Mouse (Mus musculus): ENCODE data around the gene Srbd1. TPM values are rescaled to one million over a fixed set of nuclear protein-coding genes. Genes with fewer than 3 reads are reported as not detected.
A peak's percentile ranks its signal among the peaks of the same experiment; 100 is the strongest.

The Srbd1 gene
- polyA plus RNA-seq, 1 experiment from 2014 or later, result 20.3 TPM

DNA sequence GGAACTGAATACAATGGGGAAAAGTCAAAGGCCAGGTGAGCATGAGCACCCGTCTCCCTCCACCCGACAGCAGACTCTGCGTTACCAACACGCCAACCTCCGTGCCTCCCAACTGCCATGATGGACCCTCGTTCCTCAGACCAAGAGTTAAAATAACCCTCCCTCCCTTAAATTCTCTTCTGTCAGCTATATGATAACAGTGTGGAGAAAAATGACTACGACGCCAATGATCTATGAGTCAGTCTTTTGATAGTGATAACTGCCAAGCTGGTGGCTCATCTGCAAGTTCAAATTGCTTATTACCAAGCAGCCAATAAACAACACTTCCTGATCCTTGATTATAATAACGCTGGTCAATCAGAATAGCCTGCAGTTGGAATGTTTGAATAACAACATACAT is 57.1 kb downstream of the Srbd1 start:
- in situ Hi-C loops (cut with MboI; ENCODE audit: low pct_unique_long_range_greater_than_20kb), result no loop called here
- DNase-seq (ENCODE audit: low read depth, low spot score) (no peak), ATAC-seq (no peak)
- no peak for TF ChIP-seq CTCF (IDR thresholded peaks at IDR 0.05)
- POLR2A ChIA-PET, result no interaction called here
- CTCF ChIA-PET, result no interaction called here
- H3K27me3 ChIP-seq, result no peaks in the 10 kb centered on the region

DNA sequence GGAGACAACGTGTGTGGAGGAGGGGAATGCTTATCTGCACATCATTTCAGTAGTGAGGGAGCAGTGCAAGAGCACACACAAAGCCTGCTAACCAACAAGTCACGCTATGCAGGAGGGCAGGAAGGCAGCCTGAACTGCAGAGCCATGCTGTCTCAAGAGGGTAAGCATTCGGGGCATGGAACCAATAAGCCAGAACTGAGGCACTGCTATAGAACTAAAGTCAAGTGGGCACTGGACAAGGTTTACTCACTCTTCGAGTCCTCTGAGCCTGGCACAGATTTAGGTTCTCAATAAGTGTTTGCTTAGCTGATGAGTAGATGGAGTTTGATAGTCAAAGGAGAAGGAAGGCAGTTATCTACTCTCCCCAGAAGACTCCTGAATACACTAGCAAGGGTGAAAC is 58.8 kb downstream of the Srbd1 start:
- ChIA-PET POLR2A (interaction anchor here (0.6 kb wide), 1 partner anchor 49 kb away, joined by 3 read pairs; no protein-coding TSS in a partner anchor), CTCF (no interaction called here)
- no peaks in the 10 kb centered on the region for H3K27me3 ChIP-seq
- in situ Hi-C loops (cut with MboI; ENCODE audit: low pct_unique_long_range_greater_than_20kb), result no loop called here
- DNase-seq (ENCODE audit: low read depth, low spot score), result no peak
- no peak for TF ChIP-seq CTCF (IDR thresholded peaks at IDR 0.05)
- no peak for ATAC-seq

DNA sequence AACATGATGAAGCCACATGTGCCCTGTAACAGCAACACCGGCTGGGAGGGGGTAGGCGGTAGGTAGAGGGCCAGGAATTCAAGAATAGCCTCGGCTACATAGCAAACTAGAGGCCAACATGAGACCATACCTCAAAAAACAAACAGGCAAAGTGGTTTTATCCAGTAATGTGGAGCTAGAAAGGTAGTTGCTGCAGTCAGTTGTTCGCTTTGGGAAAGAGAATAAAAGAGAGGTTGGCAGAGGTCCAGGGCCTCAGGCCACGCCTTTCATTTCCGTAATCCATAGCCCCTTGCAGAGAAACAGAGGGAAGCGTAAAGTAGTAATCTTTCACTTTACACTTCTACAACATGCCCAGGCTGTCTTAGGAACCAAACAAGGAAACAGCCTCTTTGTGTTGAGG is 61.8 kb downstream of the Srbd1 start:
- TF ChIP-seq CTCF (IDR thresholded peaks at IDR 0.05), result no peak
- no peaks in the 10 kb centered on the region for H3K27me3 ChIP-seq
- in situ Hi-C loops (cut with MboI; ENCODE audit: low pct_unique_long_range_greater_than_20kb), result no loop called here
- POLR2A ChIA-PET, result no interaction called here
- CTCF ChIA-PET, result interaction anchor here (0.7 to 2.9 kb wide), 2 partner anchors 10 to 13 kb away, joined by 3 to 11 read pairs; no protein-coding TSS in a partner anchor
- DNase-seq (ENCODE audit: low read depth, low spot score) (no peak), ATAC-seq (no peak)

- CTCF ChIA-PET, result interaction anchor here (0.9 to 1.0 kb wide), 2 partner anchors 9 to 44 kb away, joined by 3 read pairs; no protein-coding TSS in a partner anchor
- DNase-seq (ENCODE audit: low read depth, low spot score) (no peak), ATAC-seq (no peak)
- POLR2A ChIA-PET, result interaction anchor here (0.6 kb wide), 1 partner anchor 826 kb away, joined by 3 read pairs; no protein-coding TSS in a partner anchor
- TF ChIP-seq CTCF (IDR thresholded peaks at IDR 0.05), result no peak
- in situ Hi-C loops (cut with MboI; ENCODE audit: low pct_unique_long_range_greater_than_20kb), result loop anchor here (10.0 kb wide), 1 partner anchor 203 kb away; no protein-coding TSS in a partner anchor
- no peaks in the 10 kb centered on the region for H3K27me3 ChIP-seq
Measured at GRCm38 (mm10) chr17:86078060-86078459, 66.9 kb downstream of the Srbd1 start.

- CTCF ChIA-PET, result no interaction called here
- in situ Hi-C loops (cut with MboI; ENCODE audit: low pct_unique_long_range_greater_than_20kb), result loop anchor here (25.0 kb wide), 1 partner anchor 1230 kb away; no protein-coding TSS in a partner anchor
- no peak for DNase-seq (ENCODE audit: low read depth, low spot score)
- no peak for TF ChIP-seq CTCF (IDR thresholded peaks at IDR 0.05)
- no peak for ATAC-seq
- POLR2A ChIA-PET, result no interaction called here
- H3K27me3 ChIP-seq, result no peaks in the 10 kb centered on the region
Measured at GRCm38 (mm10) chr17:86067444-86067843, 77.5 kb downstream of the Srbd1 start.

DNA sequence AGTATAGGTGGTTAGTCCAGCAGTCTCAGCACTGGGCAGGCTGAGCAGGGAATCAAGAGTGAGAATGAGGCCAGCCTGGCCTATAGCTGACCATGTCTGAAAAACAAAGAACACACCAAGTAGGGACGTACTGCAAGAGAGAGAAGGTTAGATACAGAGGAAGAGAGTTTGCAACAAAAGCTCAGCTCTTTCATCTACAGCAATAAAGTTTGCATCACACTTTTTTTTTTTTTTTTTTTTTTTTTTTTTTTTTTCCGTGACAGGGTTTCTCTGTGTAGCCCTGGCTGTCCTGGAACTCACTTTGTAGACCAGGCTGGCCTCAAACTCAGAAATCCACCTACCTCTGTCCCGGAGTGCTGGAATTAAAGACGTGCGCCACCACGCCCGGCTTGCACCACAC is 79.1 kb downstream of the Srbd1 start:
- H3K27me3 ChIP-seq, result no peaks in the 10 kb centered on the region
- ATAC-seq (no peak), DNase-seq (ENCODE audit: low read depth, low spot score) (no peak)
- ChIA-PET CTCF (no interaction called here), POLR2A (no interaction called here)
- in situ Hi-C loops (cut with MboI; ENCODE audit: low pct_unique_long_range_greater_than_20kb), result loop anchor here (25.0 kb wide), 1 partner anchor 1229 kb away; no protein-coding TSS in a partner anchor
- TF ChIP-seq CTCF (IDR thresholded peaks at IDR 0.05), result no peak

- POLR2A ChIA-PET, result no interaction called here
- CTCF ChIA-PET, result interaction anchor here (1.2 kb wide), 2 partner anchors 20 to 398 kb away, joined by 3 to 5 read pairs; no protein-coding TSS in a partner anchor
- in situ Hi-C loops (cut with MboI; ENCODE audit: low pct_unique_long_range_greater_than_20kb), result loop anchor here (5.0 to 25.0 kb wide), 2 partner anchors 401 to 1226 kb away; no protein-coding TSS in a partner anchor
- DNase-seq (ENCODE audit: low read depth, low spot score) (peak; percentile 4), ATAC-seq (peak; percentile 76)
- no peaks in the 10 kb centered on the region for H3K27me3 ChIP-seq
- peak; percentile 86 for TF ChIP-seq CTCF (IDR thresholded peaks at IDR 0.05)
Measured at GRCm38 (mm10) chr17:86063461-86063860, 81.5 kb downstream of the Srbd1 start.

DNA sequence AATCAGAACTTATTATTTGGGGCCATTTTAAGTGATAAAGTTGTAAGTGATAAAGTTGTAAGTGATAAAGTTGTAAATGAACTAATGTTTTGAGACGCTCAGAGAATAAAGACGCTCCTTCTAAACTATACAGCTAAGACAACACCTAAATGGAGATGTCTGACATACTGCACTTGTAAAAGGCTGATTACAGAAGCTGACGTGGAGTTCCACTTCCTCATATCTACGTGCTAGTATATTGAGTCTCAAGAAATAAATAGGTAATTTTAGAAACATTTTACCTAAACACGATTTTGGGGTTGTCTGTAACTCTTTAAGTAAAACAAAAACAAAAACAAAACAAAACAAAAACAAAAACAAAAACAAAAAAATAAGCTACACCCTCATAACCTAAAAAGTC is 84.1 kb downstream of the Srbd1 start:
- no peak for TF ChIP-seq CTCF (IDR thresholded peaks at IDR 0.05)
- ATAC-seq (no peak), DNase-seq (ENCODE audit: low read depth, low spot score) (no peak)
- in situ Hi-C loops (cut with MboI; ENCODE audit: low pct_unique_long_range_greater_than_20kb), result loop anchor here (5.0 to 25.0 kb wide), 2 partner anchors 399 to 1224 kb away; no protein-coding TSS in a partner anchor
- H3K27me3 ChIP-seq, result no peaks in the 10 kb centered on the region
- ChIA-PET CTCF (interaction anchor here (1.7 kb wide), 1 partner anchor 396 kb away, joined by 5 read pairs; no protein-coding TSS in a partner anchor), POLR2A (no interaction called here)

DNA sequence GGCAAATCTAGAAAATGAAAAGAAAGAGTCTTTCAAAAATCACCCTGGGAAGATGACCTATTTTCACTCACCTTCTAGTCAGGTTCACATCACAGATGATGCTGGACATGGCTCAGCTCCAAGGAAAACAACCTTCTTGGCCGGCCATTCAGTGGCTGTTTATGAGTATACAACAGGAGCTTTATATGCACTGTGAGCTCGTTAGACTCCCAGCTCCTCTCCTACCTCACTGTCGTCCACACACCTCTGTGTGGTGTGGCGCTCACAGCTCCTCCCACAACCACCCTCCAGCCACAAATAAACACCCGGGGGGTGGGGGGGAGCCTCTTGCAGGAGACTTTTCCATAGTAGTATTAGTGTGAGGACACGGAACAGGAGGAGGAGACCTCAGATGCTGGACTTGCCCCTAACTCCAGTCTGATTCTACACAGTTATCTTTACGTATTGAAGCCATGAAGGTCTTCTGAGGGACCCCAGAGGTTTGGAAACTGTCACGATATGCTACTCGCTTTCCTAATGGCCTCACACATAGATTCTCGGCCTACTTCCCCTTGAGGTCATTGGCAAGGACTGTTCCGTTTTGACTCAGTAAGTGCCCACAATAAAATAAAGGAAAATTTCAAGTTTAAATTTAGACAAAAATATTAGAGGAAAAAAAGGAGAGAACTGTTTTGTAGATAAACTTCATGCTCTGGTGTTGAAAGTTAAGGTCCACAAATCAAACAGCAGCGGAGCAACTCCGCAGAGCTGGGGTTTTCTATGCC is 104.6 kb downstream of the Srbd1 start:
- DNase-seq (ENCODE audit: low read depth, low spot score) (no peak), ATAC-seq (no peak)
- no peak for TF ChIP-seq CTCF (IDR thresholded peaks at IDR 0.05)
- H3K27me3 ChIP-seq, result no peaks in the 10 kb centered on the region
- ChIA-PET CTCF (interaction anchor here (1.7 kb wide), 1 partner anchor 11 kb away, joined by 4 read pairs; no protein-coding TSS in a partner anchor), POLR2A (no interaction called here)
- in situ Hi-C loops (cut with MboI; ENCODE audit: low pct_unique_long_range_greater_than_20kb), result no loop called here

GRCm38 (mm10) chr17:86039741-86040140 is 105.2 kb downstream of the Srbd1 start:
- DNase-seq (ENCODE audit: low read depth, low spot score), result no peak
- ATAC-seq, result no peak
- ChIA-PET POLR2A (no interaction called here), CTCF (interaction anchor here (1.7 kb wide), 1 partner anchor 10 kb away, joined by 4 read pairs; no protein-coding TSS in a partner anchor)
- TF ChIP-seq CTCF (IDR thresholded peaks at IDR 0.05), result no peak
- in situ Hi-C loops (cut with MboI; ENCODE audit: low pct_unique_long_range_greater_than_20kb), result no loop called here
- no peaks in the 10 kb centered on the region for H3K27me3 ChIP-seq

DNA sequence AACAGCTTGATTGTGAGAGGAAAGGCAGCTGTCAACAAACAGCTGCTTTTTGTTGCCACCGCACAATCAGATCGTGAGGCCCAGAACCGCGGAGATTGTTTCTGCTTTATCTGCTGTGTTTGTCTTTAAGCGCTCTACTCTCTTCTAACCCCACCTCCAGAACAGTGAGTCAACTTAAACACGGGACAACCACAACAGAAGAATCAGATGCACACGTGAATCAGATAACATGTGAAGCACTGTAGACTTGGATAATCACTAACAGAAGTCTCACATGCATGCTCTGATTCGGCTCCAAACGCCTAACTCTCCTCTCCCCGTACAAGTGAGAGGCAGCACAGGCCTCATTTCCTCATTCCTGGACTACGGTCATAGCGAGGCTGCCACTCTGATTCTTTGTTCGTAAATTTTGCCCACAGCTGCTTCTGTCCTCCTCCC is 106.7 kb downstream of the Srbd1 start:
- H3K27me3 ChIP-seq, result no peaks in the 10 kb centered on the region
- in situ Hi-C loops (cut with MboI; ENCODE audit: low pct_unique_long_range_greater_than_20kb), result no loop called here
- POLR2A ChIA-PET, result no interaction called here
- no peak for TF ChIP-seq CTCF (IDR thresholded peaks at IDR 0.05)
- CTCF ChIA-PET, result interaction anchor here (1.4 kb wide), 1 partner anchor 11 kb away, joined by 5 read pairs; no protein-coding TSS in a partner anchor
- DNase-seq (ENCODE audit: low read depth, low spot score) (no peak), ATAC-seq (no peak)

All from Patski (cell line).